Mouse (Mus musculus) testis, adult 2 months (tissue): Measurements from ENCODE around the gene Ttc23.

Experiments
- CTCF ChIP-seq: fragments of 200-500 bp; IDR thresholded peaks from 2 replicates; pipeline ENCODE4 v1.5.1; 2012; ENCODE audit warnings: low read depth, mild to moderate bottlenecking, inconsistent platforms, low read length, moderate library complexity; ENCODE audit not compliant: control insufficient read depth, insufficient read depth, insufficient replicate concordance
- POLR2A ChIP-seq: fragments of 200-500 bp; IDR thresholded peaks from 2 replicates; pipeline ENCODE4 v1.6.1; 2012; ENCODE audit warnings: low read depth, mild to moderate bottlenecking, inconsistent platforms, low read length, moderate library complexity; ENCODE audit not compliant: control insufficient read depth

- TF ChIP-seq CTCF (no peak), POLR2A (no peak)
These were observed 25.1 kb upstream of the Ttc23 start for GRCm38 (mm10) chr7:67622151-67622550.
